Mouse (Mus musculus): Measurements from ENCODE around the gene Rp9.
A peak's percentile ranks its signal among the peaks of the same experiment; 100 is the strongest.

Gene Rp9

GRCm38 (mm10) chr9:22469643-22470042, at the start of gene Rp9:
Gene Rp9, minus strand, starts transcription at chr9:22469743.
- no peak for DNase-seq

GRCm38 (mm10) chr9:22518394-22519041, 49.0 kb upstream of the Rp9 start:
- DNase-seq, result peak; percentile 62

GRCm38 (mm10) chr9:22515076-22515475, 45.5 kb upstream of the Rp9 start:
- no peak for DNase-seq

- DNase-seq, result no peak
These were observed 36.0 kb upstream of the Rp9 start for GRCm38 (mm10) chr9:22505574-22505973.

- DNase-seq, result no peak
These were observed 34.0 kb upstream of the Rp9 start for GRCm38 (mm10) chr9:22503581-22503980.

- DNase-seq, result no peak
These were observed 33.4 kb upstream of the Rp9 start for GRCm38 (mm10) chr9:22502972-22503371.

GRCm38 (mm10) chr9:22497021-22497767, 27.7 kb upstream of the Rp9 start:
- no peak for DNase-seq

GRCm38 (mm10) chr9:22495133-22495532, 25.6 kb upstream of the Rp9 start:
- DNase-seq, result no peak

GRCm38 (mm10) chr9:22494203-22494807, 24.8 kb upstream of the Rp9 start:
- no peak for DNase-seq

GRCm38 (mm10) chr9:22488963-22489362, 19.4 kb upstream of the Rp9 start:
- DNase-seq, result no peak

- DNase-seq, result no peak
These were observed 16.7 kb upstream of the Rp9 start for GRCm38 (mm10) chr9:22486211-22486610.

GRCm38 (mm10) chr9:22484562-22485308, 15.2 kb upstream of the Rp9 start:
- no peak for DNase-seq

GRCm38 (mm10) chr9:22483866-22484561, 14.5 kb upstream of the Rp9 start:
- DNase-seq, result no peak

GRCm38 (mm10) chr9:22478946-22479345, 9.4 kb upstream of the Rp9 start:
- DNase-seq, result no peak

- no peak for DNase-seq
These were observed 6.7 kb upstream of the Rp9 start for GRCm38 (mm10) chr9:22476265-22476664.

- peak; percentile 88 for DNase-seq
These were observed 5.9 kb upstream of the Rp9 start, which contains the start of gene Bbs9 for GRCm38 (mm10) chr9:22475424-22475868. Gene Bbs9, plus strand, starts transcription at chr9:22475715.

- no peak for DNase-seq
These were observed 664 bp downstream of the Rp9 start for GRCm38 (mm10) chr9:22468899-22469259.

- peak; percentile 61 for DNase-seq
These were observed 1.2 kb downstream of the Rp9 start for GRCm38 (mm10) chr9:22468170-22468898.

GRCm38 (mm10) chr9:22467371-22468169, 2.0 kb downstream of the Rp9 start:
- peak; percentile 42 for DNase-seq

GRCm38 (mm10) chr9:22466212-22466611, 3.3 kb downstream of the Rp9 start:
- DNase-seq, result no peak

GRCm38 (mm10) chr9:22461946-22462345, 7.6 kb downstream of the Rp9 start:
- no peak for DNase-seq

Measured in right cerebral cortex, postnatal 4 days (tissue).